Mouse (Mus musculus): ENCODE measurements around the gene Tnnt2.
A peak's percentile ranks its signal among the peaks of the same experiment; 100 is the strongest.

The Tnnt2 gene

DNA sequence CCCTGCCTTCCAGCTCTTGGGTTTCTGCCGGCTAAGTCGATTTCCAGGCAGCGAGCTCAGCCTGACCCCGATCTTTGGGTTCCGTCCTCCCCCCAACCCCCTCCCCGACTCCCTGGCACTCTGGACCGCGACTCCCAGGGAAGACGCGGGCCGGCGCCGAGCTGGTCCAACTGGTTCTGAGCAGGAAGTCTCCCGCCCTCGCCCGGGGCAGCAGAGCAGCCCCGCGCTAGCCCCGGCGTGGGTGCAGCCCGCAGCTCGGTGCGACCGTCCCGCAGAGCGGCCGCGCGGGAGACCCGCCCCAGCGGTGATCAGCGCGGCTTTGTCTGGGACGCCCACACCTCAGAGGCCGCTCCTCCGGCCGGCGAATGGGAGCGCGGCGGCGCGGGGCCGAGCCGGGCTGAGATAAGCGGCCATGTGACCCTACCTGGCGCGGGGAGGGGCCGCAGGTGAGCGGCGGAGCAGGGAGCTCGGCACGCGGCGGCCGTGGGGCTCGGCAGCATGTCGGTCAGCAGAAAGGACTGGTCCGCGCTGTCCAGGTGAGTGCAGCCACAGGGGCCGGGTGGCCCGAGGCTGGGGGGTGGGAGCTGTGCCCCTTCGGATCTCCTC lies 17.6 kb upstream of the Tnnt2 start, which contains the start of gene Lad1:
Gene Lad1 (plus strand): TSS at position 118 of the 606 bp plus-strand sequence.
- DNase-seq = peak; percentile 65 to 81

DNA sequence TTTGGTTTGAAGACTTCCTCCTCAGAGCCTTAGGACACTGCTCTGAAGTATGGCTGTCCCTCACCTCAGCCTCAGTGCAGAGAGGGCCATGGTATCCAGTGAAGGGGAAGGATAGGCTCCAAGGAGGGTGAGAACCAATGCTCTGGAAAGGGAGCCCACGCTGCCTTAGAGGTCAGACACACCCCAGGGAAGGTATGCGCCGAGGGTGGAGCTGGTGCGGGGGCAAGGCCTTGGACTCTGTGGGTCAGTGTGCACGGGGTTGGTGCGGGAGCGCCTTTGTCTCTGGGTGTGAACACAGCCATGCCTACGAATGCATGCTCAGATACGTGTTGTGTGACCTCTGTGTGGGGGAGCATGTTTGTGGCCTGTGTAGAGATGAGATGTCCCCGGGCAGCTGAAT lies 16.1 kb upstream of the Tnnt2 start:
- no peak for DNase-seq

DNA sequence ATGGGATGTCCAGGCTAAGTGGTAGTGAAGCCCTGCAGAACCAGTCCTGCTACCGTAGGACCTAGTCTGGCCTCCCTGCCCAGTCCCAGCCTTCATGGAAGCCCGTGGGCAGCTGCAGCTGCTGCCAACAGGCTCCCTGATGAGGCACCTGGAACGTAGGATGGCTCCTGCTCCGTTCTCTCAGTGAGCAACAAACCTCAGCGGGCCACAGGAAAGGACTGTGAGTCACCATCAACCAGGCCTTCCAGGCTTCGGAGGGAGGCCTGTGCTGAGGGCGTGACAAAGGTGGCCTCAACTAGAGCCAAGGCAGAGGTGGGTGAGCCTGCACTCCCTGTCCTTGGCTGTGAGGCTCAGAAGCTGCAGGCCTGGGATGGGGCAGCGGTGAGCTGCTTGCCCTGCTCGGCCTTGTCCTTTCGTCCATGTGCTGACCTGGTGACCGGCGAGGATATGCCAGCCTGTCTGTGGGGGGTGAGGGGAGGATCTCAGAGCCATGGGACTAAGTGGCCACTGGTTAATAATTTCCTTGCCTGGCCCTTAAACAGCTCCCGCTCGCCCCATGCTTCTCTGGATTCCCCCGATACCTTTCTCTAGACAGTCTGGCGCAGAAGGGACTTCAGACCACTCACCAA lies 15.3 kb upstream of the Tnnt2 start:
- DNase-seq = no peak

DNA sequence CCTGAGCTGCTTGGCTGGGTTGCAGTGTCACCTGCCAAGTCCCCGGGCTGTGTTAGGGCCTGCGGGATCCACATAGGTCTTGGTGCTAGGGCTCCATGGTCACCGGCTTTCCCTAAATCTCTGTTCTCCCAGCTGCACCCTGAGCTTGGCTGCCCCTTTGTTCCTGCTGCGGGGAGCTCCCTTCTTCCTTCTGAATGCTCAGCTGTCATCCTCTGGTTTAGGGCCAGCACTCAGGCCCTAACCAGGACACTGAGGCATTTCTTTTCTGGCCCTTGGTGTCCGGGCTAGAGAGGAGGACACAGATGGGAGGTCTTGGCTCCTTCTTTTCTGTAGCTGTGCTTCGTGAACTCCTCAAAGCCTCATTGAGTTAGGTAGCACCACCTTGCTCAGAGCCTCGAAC lies 14.4 kb upstream of the Tnnt2 start:
- no peak for DNase-seq

DNA sequence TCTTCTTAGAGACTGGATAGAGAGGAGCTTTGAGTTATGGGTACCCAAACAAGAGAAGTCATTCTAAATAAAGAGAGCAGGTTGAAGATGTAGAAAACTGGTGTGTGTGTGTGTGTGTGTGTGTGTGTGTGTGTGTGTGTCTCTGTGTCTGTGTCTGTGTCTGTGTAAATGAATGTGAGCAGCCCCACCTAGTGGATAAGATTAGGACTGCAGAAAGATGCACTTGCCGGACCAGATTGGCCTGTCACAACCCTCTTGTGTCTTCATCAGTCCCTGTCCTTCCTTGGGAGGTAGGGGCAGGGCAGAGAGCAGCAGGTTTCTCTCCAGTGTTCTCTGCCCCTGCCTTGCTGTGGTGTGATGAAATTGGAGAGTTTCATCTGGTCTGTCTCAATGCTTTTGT lies 7.2 kb upstream of the Tnnt2 start:
- peak in 1 of 2 experiments; percentile 56 for DNase-seq

DNA sequence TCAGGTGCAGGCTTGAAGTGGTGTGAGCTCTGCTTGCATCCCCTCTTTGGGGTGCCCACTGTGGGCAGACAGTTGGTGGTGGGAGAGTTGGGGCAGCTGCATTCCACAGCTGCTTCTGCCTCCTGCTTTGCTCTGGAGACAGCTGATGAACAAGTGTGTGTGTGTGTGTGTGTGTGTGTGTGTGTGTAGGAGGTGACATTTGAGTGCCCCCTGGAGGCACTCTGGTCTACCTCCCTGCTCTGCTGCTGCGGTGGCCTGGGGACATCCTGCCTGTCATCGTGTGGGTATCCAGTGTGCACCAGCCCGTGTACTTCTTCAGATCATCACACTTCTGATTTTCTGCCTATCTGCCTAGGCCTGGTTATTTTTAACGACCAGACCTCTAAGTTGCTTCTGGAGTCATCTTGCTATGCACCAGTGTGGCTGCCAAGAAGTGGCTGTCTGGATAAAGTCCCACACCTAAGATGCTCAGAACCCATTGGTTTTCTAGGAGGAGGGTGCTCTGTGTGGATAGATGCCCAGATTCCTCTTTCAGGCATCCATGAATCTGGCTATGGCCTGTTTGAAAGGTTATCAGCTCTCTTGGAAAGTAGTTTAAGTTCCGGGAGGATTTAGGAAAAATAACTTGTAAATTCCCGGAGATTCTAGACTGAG lies 1.8 kb upstream of the Tnnt2 start:
- DNase-seq = no peak

DNA sequence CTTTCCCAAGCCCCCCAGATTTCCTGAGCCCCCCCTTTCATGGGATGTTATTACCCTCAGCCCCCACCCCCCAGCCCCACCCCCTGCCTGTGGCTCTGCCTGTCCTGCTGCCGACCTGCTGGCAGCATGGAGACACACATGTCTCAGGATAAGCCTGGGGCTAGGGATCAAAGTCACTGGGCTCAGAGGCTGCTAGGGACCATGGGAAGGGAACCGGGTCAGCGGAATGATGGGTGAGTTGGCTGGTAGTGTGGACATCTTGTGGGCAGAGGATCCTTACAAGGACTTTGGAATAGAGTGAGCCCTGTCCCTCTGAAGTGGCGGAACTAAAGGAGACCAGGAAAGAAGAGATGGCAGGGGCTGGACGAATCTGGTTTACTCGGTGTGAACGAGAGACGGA lies 1.2 kb upstream of the Tnnt2 start:
- no peak for DNase-seq

DNA sequence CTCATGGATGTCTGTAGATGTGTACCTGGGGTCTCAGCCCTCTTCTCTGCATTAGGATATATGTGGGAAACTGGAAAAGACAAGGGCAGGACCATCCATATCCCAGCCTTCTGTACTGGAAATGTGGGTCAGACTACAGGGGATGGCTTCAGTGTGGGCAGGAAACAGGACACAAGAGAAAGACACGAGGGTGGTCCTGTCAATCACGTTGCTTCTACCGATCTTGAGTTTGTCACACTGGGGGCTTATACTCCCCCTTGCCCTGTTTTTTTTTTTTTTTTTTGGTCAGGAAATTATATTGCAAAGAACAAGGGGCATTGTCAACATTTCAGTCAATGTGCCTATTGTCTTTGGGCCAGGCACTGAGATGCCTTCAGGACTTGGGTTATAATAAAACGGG lies 2.5 kb downstream of the Tnnt2 start:
- DNase-seq = no peak

DNA sequence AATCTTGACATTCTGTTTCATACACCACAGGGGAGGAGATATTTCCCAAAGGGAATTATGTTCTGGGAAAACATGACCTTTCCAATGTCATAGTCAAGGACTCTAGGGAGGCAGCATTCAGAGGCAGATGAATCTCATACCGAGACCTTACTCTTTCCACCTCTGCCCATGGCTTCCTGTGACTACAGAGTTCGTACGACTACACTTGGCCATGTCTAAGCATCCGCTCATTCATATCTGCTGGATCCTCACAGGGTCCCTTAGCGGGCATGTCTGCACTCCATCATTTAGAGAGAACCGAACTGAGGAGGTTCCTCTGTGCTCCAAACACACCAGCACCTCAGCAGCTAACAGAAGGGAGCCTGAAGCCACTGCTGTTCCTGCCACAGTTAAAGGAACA lies 2.9 kb downstream of the Tnnt2 start:
- no peak for DNase-seq

DNA sequence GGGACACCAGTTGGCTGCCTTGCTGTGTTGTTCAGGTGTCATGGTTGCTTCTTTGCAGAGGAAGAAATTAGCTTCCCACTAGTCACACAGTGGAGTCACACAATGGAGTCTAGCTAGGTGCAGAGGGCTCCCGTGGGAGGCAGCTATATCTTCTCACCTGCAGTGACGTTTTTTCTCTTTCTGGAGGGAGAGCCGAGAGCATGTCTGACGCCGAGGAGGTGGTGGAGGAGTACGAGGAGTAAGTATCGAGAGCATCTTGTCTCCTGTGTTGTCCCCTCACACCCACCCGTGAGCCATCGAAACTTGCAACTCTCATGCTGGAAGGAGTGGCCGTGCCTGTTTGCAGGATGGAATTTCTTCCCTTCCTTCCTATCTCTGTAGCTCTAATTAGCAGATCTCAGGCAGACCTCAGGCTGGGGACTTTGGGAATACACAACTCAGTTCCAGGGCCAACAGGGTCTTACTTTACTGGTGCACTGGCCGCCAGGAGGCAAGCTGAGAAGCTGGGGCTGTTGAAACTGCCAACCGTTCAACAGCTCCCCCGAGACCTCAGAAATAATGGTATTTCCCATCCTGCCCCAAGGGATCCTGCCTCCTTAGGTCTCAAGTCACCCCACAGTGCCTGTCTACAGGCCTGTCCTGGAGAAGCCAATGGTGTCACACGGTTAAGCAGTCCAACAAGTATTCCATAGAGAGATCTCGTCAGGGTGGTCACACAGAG lies 4.7 kb downstream of the Tnnt2 start:
- no peak for DNase-seq

DNA sequence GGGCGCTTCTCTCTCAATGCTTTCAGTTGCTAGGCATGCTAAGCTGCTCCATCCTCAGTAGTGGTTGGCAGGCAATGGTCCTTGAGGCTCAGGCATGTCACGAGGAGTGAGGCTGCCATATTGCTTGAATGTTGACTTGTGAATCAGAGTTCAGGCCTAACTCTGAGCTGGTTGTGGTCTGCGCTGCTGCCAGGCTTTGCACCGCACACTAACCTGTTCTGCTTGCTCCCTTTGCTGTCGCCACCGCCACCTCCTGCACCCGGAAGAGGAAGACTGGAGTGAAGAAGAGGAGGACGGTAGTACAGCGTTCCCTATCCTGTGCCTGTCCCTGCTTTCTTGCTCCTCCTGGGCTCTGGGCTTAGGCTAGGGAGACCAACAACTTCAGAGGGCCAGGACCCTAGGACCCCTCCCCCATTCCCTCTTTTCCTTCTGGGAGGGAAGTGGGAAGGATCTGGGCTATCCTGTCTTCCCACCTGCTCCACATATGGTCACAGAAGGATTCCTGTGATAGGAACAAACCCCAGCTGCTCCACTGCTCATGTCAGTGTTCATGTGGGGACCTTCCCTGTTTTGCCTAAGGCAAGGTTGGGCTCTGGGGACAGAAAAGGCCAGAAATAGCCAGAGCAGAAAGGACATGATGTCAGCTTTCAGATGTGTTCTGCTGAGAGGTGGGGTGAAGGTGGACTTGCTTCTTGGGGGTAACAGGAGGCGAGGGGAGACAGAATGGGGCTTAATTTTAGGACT lies 7.5 kb downstream of the Tnnt2 start:
- DNase-seq = no peak

DNA sequence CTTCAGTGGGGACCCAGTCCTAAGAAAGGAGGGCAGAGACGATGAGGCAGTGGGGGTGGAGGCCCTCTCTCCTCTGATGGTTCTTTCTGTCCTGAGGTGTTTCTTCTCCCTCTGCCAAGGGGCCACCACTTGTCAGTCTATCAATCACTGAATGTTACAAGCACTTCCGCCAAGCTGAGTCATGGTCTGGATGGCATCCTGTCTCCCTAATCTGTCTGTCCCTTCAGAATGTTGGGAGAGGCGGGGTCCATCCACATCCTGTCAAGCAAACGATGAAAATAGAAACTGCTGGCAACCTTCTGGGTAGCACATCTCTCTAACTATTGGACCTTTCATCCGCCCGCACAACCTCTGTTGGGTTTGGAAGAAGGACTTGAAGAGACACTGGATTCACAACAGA lies 8.3 kb downstream of the Tnnt2 start:
- DNase-seq = peak; percentile 63 to 69

DNA sequence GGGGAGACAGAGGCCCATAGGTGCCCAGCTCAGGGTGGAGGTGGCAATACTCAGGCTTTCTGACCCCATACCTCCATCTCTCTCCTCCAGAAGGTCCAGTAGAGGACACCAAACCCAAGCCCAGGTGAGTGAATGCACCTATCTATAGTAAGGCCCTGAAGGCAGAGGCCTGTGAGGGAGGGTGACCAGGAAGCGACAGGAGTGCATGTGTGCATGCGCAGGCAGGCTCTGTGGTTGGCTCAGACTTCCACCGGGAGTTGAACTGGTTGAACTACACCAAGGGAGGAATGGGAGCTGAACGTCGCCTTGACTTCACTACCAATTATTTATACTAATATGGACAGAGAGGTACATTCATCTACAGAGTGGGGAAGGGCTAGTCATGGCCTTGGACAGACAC lies 10.5 kb downstream of the Tnnt2 start:
- DNase-seq = no peak

DNA sequence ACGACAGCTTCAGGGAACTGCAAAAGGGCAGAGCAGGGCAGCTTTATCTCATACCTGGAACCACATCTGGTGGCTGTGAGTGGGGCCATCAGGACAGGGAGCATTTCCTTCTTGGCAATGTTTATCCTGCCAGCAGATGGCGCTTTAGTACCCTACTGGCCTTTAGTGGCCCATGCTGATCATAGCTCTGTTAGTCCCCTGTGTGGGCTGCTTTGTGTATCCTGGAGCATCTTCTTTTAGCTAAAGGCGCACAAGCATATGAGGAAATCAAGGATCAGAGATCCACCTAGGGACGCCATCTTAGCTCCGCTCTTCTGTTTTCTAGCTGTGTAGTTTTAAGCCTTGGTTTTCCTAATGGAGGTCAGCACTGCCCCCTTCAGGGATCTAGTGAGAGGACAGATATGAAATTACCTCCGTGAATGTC lies 11.0 kb downstream of the Tnnt2 start:
- peak in 1 of 2 experiments; percentile 51 for DNase-seq

DNA sequence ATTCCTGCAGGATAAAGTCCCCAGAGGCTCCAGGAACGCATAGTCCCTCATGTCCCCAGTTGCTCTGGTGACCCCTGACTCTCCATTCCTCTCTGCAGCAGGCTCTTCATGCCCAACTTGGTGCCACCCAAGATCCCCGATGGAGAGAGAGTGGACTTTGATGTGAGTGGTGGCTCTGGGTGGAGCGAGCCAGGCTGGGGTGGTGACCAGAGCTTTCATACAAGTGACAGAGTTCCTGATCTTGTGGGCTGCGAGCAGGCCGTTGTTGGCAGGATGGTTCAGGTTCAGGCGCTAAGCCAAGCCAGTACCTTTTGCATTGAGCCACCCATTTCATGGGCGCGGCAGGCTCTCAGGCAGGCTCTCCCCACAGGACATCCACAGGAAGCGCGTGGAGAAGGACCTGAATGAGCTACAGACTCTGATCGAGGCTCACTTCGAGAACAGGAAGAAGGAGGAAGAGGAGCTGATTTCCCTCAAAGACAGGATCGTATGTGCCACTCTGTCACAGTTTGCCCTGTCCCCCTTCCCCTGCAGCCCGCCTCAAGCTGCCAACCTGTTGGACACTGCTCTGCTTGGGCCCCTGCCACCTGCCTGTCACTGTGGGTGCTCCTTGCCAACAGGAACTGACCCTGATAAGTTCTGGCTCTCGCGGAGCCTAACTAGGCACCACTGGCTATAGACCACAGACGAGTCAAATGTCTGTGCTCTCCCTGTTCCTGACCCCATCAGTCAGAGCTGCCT lies 11.6 kb downstream of the Tnnt2 start:
- DNase-seq = no peak

DNA sequence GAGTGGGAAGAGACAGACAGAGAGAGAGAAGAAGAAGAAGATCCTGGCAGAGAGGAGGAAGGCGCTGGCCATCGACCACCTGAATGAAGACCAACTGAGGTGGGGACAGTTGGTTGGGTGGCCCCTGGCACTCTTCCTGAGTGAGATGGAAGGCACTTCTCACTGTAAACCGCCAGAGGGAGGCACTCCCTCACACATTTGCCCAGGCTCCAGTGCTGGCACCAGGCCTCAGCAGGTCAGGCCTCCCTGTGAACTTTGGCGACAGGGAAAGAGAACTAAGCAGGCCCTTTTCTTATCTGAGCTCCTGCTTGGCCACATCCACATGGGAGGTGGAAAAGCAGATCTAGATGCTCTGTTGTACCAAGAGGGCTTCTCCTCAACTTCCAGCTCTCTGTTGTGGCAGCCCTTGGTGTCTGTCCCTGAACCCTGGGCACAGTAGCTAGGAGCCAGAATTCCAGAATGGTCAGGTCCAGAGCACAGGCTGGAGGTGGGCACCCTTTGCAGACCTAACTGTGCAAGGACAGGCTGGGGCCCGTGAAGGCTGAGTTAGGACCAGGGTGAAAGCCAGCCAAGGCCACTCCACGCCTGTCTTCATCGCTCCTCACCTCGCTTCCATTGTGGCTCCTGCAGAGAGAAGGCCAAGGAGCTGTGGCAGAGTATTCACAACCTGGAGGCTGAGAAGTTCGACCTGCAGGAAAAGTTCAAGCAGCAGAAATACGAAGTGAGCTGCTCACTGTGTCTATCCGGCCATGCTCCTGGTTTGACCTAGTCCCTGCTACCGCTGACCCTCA lies 14.8 kb downstream of the Tnnt2 start:
- DNase-seq = peak; percentile 50 to 53

DNA sequence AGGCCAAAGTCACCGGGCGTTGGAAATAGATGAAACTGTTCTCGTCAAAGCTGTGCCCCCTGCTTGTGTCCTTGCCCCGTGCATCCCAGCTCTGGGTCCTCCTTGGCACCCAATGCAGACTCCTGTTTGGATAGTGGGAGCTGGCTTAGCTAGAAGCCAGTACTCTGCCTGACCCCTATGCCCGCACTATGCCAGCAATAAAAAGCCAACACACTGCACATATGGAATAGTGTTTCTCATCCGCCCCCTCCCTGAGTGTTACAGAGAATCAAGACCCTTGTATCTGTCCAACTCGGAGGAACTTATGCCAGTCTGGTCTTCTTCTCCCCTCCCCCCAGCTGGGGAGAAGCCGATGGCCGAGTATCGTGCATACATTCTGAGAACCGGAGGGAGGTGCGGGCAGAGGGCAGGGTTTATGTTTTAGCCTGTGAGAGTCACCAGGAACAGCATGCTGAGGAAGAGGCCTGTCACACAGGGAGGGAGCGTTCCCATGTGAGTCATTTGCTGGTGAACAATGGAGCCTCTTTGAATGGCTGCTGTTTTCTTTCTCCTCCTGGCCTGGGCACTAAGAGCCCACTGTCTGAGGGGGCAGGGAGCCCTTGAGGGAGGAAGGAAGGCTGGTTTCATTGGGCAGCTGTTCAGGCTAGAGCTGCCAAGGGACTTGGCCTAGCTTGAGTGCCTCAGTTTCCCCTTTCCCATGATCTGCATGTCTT lies 16.0 kb downstream of the Tnnt2 start:
- DNase-seq = no peak

DNA sequence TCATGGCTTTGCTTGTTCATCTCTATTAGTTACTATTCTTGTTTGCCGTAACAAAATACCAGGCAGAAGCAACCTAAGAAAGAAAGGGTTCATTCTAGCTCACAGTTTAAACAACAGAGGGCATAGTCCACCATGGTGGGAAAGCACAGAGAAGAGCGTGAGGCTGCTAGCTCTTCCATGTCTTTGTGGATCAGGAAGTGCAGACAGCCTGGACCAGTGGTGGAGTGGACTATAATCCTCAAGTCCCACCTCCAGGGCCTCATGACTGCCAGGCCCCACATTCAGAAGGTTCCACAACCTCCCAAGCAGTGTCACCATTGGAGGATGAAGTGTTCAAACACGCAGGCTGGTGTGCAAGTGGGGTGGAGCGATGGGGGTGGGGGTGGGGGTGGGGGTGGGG lies 17.0 kb downstream of the Tnnt2 start:
- DNase-seq = no peak

DNA sequence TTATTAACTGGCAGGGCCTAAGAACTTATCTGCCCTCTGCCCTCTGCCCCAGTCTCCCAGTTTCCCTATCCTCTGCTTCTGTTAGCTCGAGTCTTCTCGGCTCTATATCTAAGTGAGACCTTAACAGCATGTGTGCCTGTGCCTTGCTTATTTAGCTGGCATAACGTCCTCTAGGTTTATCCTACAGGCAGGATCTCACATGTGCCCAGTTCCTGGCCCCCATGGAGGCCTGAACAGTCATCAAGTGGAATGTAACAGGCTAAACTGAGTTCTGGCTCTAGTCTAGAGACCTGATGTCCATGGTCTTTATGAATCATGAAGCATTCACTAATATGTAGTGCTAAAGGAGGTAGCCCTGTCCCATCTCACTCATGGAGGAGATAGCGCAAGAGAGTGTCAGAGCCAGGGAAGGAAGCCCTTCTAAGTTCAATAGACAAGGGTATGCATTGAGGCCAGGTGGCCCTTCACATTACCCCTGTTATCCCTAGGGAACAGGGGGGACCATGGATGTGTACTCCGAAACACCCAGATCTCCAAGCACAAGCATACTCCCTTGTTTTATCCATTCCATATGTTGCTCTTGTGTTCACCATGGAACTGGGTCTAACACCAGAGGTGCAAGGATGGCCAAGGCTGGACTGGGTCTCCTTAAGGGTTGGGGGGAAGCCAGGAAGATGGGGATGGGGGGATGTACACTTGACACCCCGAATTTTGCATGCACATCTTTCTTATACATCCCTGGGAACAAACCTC lies 18.6 kb downstream of the Tnnt2 start:
- DNase-seq = no peak

DNA sequence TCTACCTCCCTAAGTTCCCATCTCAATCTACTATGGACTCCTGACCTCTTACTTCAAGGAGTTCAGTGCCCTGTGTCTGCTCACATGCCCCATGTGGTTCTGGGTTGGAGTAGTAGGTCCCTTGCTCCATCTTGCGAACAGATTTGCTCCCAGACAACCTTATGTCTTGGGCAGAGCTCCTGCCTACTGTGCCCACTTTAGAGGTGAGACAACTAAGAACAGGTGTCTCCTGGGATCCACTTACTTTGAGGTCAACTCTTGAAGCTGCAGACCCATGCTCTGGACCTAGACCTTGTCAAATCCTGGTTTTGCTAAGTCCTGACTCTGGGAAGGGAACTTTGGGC lies 19.2 kb downstream of the Tnnt2 start:
- no peak for DNase-seq
